Mouse (Mus musculus) c-Kit-negative CD71-positive TER-119-positive erythroid progenitor cells, embryonic 14.5 days (primary cell): Measurements from ENCODE around the gene Gm7697.
"Not testable (repeated sequence)": the region's sequence is repeated elsewhere in the genome, so short reads cannot be mapped to it uniquely, and the experiment has no call there.

Experiments
- DNase-seq: peaks from one replicate; pipeline ENCODE4 v3.0.0-alpha.2; 2013; ENCODE audit warnings: low read depth, low spot score

The Gm7697 gene

DNA sequence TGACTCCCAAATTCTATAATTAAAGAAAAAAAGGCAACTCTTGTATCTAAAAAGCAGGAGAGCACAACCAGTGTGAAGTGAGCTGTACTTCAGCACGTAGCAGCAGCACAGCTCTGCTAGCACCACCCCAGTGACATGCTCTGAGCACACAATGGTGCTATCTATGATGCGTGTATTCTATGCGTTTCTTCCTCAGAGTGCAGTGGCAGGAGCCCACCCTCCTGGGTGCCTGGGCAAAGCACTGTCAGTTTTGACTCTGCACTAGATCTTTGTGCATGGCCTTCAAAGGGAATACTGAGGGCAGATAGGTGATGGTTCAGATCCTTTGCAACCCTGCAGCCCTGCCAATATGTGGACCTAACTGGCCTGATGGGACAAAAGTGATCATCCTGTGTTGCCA is at the start of gene Gm7697:
TSS of gene Gm7697 (minus strand) at position 101 of the 400 bp plus-strand sequence.
- not testable (repeated sequence) for DNase-seq

- not testable (repeated sequence) for DNase-seq
These were observed 28.5 kb upstream of the Gm7697 start for GRCm38 (mm10) chr8:69551249-69551648.

DNA sequence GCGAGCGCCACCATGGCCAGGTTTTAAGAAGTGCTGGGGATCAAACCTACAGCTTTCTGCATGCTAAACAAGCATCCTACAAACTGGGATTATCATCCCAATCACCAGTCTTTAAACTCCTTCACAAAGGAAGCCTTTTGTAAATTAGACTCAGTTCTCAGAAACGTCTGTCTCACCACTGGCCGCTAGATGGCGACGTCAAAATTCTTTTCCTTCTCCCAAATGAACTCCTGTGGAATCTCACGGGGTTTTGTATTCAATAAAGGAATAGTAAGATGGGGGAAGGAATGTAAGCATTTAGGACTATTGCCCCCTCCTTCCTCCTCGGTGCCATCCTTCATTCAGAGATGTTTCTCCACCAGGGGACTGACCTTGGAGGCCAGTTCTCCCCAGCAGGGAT is 26.8 kb upstream of the Gm7697 start:
- not testable (repeated sequence) for DNase-seq

DNA sequence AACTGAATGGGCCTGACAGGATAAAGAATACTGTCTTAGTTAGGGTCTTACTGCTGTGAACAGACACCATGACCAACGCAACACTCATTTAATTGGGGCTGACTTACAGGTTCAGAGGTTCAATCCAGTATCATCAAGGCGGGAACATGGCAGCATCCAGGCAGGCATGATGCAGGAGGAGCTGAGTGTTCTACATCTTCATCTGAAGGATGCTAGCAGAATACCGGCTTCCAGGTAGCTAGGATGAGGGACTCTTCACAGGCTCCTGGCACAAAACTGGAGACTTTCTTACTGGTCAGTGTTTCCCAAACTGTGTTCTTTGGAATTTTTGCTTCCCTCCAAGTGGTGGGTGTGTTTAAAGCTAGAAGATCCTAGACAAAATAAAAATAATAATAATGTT is 25.3 kb upstream of the Gm7697 start:
- DNase-seq: not testable (repeated sequence)

- DNase-seq: not testable (repeated sequence)
These were observed 24.4 kb upstream of the Gm7697 start for GRCm38 (mm10) chr8:69547208-69547607.

DNA sequence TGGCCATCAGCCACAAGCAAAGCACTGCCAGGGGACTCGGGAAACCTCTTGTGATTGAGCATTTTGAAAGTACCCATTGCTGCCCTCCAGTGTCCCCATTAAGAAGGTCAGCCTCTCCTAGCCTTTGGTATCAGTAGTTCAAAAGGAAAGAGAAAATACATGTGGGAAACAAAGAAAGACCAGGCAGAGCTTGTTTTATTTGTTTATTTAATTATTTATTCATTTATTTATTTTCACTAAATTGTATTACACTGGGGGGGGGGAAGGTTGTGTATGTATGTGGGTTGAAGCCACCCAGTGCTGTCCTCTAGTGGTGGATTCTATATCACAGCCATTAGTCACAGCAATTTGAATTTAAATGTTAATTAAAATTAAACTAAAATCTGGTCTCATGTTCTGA is 22.2 kb upstream of the Gm7697 start:
- not testable (repeated sequence) for DNase-seq

DNA sequence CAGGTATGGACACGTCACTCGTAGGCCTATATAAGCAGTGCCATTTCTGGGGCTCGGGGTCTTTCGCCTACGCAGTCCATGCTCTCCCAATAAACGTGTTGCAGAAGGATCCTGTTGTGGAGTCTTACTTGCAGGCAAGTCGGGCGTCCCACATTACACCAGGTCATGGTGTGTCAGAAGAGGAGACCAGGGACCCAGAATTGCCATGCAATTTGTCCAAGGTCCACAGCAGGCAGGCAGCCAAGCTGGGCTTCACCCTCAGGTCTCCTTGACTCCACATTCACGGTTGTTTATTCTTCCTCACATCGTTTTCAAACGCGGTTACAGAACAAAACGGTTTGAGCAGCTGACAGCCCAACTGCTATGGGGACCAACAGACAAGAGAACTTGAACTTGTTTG is 21.7 kb upstream of the Gm7697 start:
- not testable (repeated sequence) for DNase-seq

DNA sequence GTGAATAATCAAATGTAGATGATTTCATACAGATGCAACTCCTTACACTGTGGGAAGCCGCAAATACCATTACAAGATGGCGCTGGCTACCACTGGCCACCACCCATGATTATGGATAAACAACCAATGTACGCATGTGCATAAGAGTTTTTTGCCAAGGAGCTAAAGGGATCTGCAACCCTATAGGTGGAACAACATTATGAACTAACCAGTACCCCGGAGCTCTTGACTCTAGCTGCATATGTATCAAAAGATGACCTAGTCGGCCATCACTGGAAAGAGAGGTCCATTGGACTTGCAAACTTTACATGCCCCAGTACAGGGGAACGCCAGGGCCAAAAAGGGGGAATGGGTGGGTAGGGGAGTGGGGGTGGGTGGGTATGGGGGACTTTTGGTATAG is 21.2 kb upstream of the Gm7697 start:
- not testable (repeated sequence) for DNase-seq

GRCm38 (mm10) chr8:69540764-69541163 is 18.0 kb upstream of the Gm7697 start:
- not testable (repeated sequence) for DNase-seq

GRCm38 (mm10) chr8:69540331-69540730 is 17.6 kb upstream of the Gm7697 start:
- DNase-seq: not testable (repeated sequence)

GRCm38 (mm10) chr8:69474946-69475345 is 47.8 kb downstream of the Gm7697 start:
- DNase-seq: not testable (repeated sequence)

- not testable (repeated sequence) for DNase-seq
These were observed 69.3 kb downstream of the Gm7697 start, which contains the start of gene Gm9495 for GRCm38 (mm10) chr8:69453465-69453864. Gm9495 (minus strand) TSS chr8:69453565.
